Mouse (Mus musculus) MEL (cell line): ENCODE measurements around the gene Fgfbp3. TPM values are rescaled to one million over a fixed set of nuclear protein-coding genes. Genes with fewer than 3 reads are reported as not detected.

Experiments used
- DNase-seq: peaks from one replicate; pipeline ENCODE4 v3.0.0; 2011; ENCODE audit warnings: low read depth, low spot score
- H3K27ac ChIP-seq: 2 replicates; pipeline ENCODE4 v1.5.1; 2012; ENCODE audit warnings: low read depth, mild to moderate bottlenecking, control low read depth, low read length, moderate library complexity; ENCODE audit not compliant: control insufficient read depth
- H3K27me3 ChIP-seq, 2 experiments: fragments of 150-350 bp in 1 of 2; sonication (generic) in 1 of 2; 2 replicates each; pipeline ENCODE4 v1.6.1; 2012; ENCODE audit warnings: low read length in 2 of 2, mild to moderate bottlenecking in 2 of 2, improper control_type of control experiment in 1 of 2, moderate library complexity in 1 of 2; ENCODE audit not compliant: insufficient read depth in 2 of 2, control insufficient read depth in 1 of 2
- H3K36me3 ChIP-seq, 2 experiments: 2 replicates each; pipeline ENCODE4 v1.6.1; 2012 to 2014; ENCODE audit warnings: low read length in 2 of 2, improper control_type of control experiment in 1 of 2, inconsistent platforms in 1 of 2, mild to moderate bottlenecking in 1 of 2; ENCODE audit not compliant: insufficient read depth in 2 of 2, control insufficient read depth in 1 of 2
- H3K4me1 ChIP-seq, 2 experiments: fragments of 150-350 bp in 1 of 2; sonication (generic) in 1 of 2; 2 replicates each; pipeline ENCODE4 v1.6.1; 2012; ENCODE audit warnings: low read length in 2 of 2, improper control_type of control experiment in 1 of 2, mild to moderate bottlenecking in 1 of 2; ENCODE audit not compliant: insufficient read depth in 2 of 2, control insufficient read depth in 1 of 2
- H3K4me3 ChIP-seq, 2 experiments: fragments of 150-350 bp in 1 of 2; sonication (generic) in 1 of 2; 2 replicates each; pipeline ENCODE4 v1.5.1; 2012; ENCODE audit warnings: low read depth in 2 of 2, low read length in 2 of 2, mild to moderate bottlenecking in 2 of 2, moderate library complexity in 2 of 2, control low read depth in 1 of 2, improper control_type of control experiment in 1 of 2; ENCODE audit not compliant: control insufficient read depth in 1 of 2, insufficient read depth in 1 of 2
- H3K79me2 ChIP-seq: 2 replicates; pipeline ENCODE4 v1.6.1; 2012; ENCODE audit warnings: mild to moderate bottlenecking, low read length, moderate library complexity; ENCODE audit not compliant: control insufficient read depth, poor library complexity, insufficient read depth
- H3K9ac ChIP-seq: 2 replicates; pipeline ENCODE4 v1.6.1; 2012; ENCODE audit warnings: low read depth, mild to moderate bottlenecking, control low read depth, low read length, moderate library complexity; ENCODE audit not compliant: control insufficient read depth, poor library complexity, severe bottlenecking
- H3K9me3 ChIP-seq: fragments of 150-350 bp; sonication (generic); replicated peaks from 2 replicates; pipeline ENCODE4 v1.6.1; 2012; ENCODE audit warnings: mild to moderate bottlenecking, low read length, improper control_type of control experiment, moderate library complexity; ENCODE audit not compliant: insufficient read depth
- BHLHE40 ChIP-seq: IDR thresholded peaks from 2 replicates; pipeline ENCODE4 v1.6.1; 2012; ENCODE audit warnings: low read depth, mild to moderate bottlenecking, inconsistent platforms, low read length, improper control_type of control experiment, borderline replicate concordance
- CTCF ChIP-seq, 3 experiments: IDR thresholded peaks in 2 of 3; conservative IDR thresholded peaks in 1 of 3; 2 replicates each; pipeline ENCODE4 v1.5.1; 2011 to 2012; ENCODE audit warnings: low read length in 3 of 3, low read depth in 2 of 3, mild to moderate bottlenecking in 2 of 3, improper control_type of control experiment in 1 of 3, inconsistent platforms in 1 of 3, mixed read lengths in 1 of 3, moderate library complexity in 1 of 3; ENCODE audit not compliant: control insufficient read depth in 1 of 3, insufficient read depth in 1 of 3, poor library complexity in 1 of 3, severe bottlenecking in 1 of 3
- E2F4 ChIP-seq: IDR thresholded peaks from 2 replicates; pipeline ENCODE4 v1.6.1; 2011; ENCODE audit warnings: low read depth, low read length, improper control_type of control experiment, borderline replicate concordance
- ETS1 ChIP-seq: IDR thresholded peaks from 2 replicates; pipeline ENCODE4 v1.6.1; 2012; ENCODE audit warnings: low read depth, mild to moderate bottlenecking, inconsistent platforms, low read length, improper control_type of control experiment, moderate library complexity
- MAFK ChIP-seq: IDR thresholded peaks from 2 replicates; pipeline ENCODE4 v1.6.1; 2011; ENCODE audit warnings: low read depth, mild to moderate bottlenecking, low read length, improper control_type of control experiment, borderline replicate concordance
- MAX ChIP-seq: IDR thresholded peaks from 2 replicates; pipeline ENCODE4 v1.6.1; 2011; ENCODE audit warnings: low read length, improper control_type of control experiment
- MEF2A ChIP-seq: IDR thresholded peaks from 2 replicates; pipeline ENCODE4 v1.6.1; 2014; ENCODE audit warnings: low read depth, mild to moderate bottlenecking, inconsistent platforms, low read length, improper control_type of control experiment; ENCODE audit not compliant: poor library complexity, insufficient replicate concordance, severe bottlenecking; ENCODE audit errors: extremely low read depth
- MYB ChIP-seq: IDR thresholded peaks from 2 replicates; pipeline ENCODE4 v1.6.1; 2011; ENCODE audit warnings: mild to moderate bottlenecking, low read depth, low read length, improper control_type of control experiment
- MYC ChIP-seq: IDR thresholded peaks from 2 replicates; pipeline ENCODE4 v1.6.1; 2011; ENCODE audit warnings: low read depth, mild to moderate bottlenecking, low read length, improper control_type of control experiment, moderate library complexity
- NELFE ChIP-seq: IDR thresholded peaks from 2 replicates; pipeline ENCODE4 v1.6.1; 2011; ENCODE audit warnings: low read depth, low read length, improper control_type of control experiment
- NRF1 ChIP-seq: IDR thresholded peaks from 2 replicates; pipeline ENCODE4 v1.6.1; 2014; ENCODE audit warnings: low read depth, mild to moderate bottlenecking, inconsistent platforms, low read length, improper control_type of control experiment, moderate library complexity; ENCODE audit not compliant: poor library complexity, insufficient read depth, severe bottlenecking
- TAL1 ChIP-seq: IDR thresholded peaks from 2 replicates; pipeline ENCODE4 v1.6.1; 2012; ENCODE audit warnings: mild to moderate bottlenecking, inconsistent platforms, low read length, moderate library complexity, mixed read lengths
- TBP ChIP-seq: IDR thresholded peaks from 2 replicates; pipeline ENCODE4 v1.8.0; 2011; ENCODE audit warnings: low read depth, low read length, improper control_type of control experiment
- TCF12 ChIP-seq: IDR thresholded peaks from 2 replicates; pipeline ENCODE4 v1.6.1; 2014; ENCODE audit warnings: low read depth, mild to moderate bottlenecking, inconsistent platforms, low read length, improper control_type of control experiment, moderate library complexity
- ZKSCAN1 ChIP-seq: IDR thresholded peaks from 2 replicates; pipeline ENCODE4 v1.6.1; 2012; ENCODE audit warnings: low read depth, mild to moderate bottlenecking, inconsistent platforms, low read length, improper control_type of control experiment, moderate library complexity
- ZMIZ1 ChIP-seq: IDR thresholded peaks from 2 replicates; pipeline ENCODE4 v1.6.1; 2012; ENCODE audit warnings: low read depth, mild to moderate bottlenecking, inconsistent platforms, low read length, improper control_type of control experiment, moderate library complexity
- ZNF384 ChIP-seq: IDR thresholded peaks from 2 replicates; pipeline ENCODE4 v1.6.1; 2012; ENCODE audit warnings: low read depth, mild to moderate bottlenecking, inconsistent platforms, low read length, improper control_type of control experiment
- polyA plus RNA-seq, 2 experiments: library from polyadenylated mRNA; stranded (reverse) in 1 of 2; unstranded in 1 of 2; fragments of >175 nt in 1 of 2; fragments of >200 nt in 1 of 2; gene quantifications; 2 replicates each; pipeline versions ENCODE4 v1.2.1 to v1.2.4; 2012; ENCODE audit warnings: low replicate concordance in 2 of 2, low read depth in 1 of 2; ENCODE audit not compliant: insufficient read length in 2 of 2, insufficient read depth in 1 of 2, missing spikeins in 1 of 2
- total RNA-seq: library from RNA; depleted of rRNA; stranded (reverse); fragments of 300-350 nt; gene quantifications from 2 replicates; pipeline ENCODE4 v1.2.3, GENCODE M21; 2012

Fgfbp3 gene
- total and polyA plus RNA-seq, 3 experiments, result 2.6 to 10.0 TPM; not detected in 1

- no peak overlapping the region for H3K9ac ChIP-seq
- DNase-seq, result no peak
- H3K36me3 ChIP-seq, result peaks cover 0 to 3% of the 10 kb centered on the region in 2 experiments; a peak in 2 of 4 replicates
- H3K27me3 ChIP-seq, result no peaks in the 10 kb centered on the region; a peak in 1 of 4 replicates
- peaks cover 0 to 3% of the 10 kb centered on the region in 2 experiments; a peak in 1 of 4 replicates for H3K4me1 ChIP-seq
- H3K9me3 ChIP-seq, result no peaks in the 10 kb centered on the region
- no peak for TF ChIP-seq ZNF384
- no peak for TF ChIP-seq TAL1
- H3K79me2 ChIP-seq, result peaks cover 9% of the 10 kb centered on the region
- no peak overlapping the region for H3K27ac ChIP-seq
- no peak overlapping the region for H3K4me3 ChIP-seq
Measured at GRCm38 (mm10) chr19:36916206-36916605, 3.2 kb downstream of the Fgfbp3 start.

DNA sequence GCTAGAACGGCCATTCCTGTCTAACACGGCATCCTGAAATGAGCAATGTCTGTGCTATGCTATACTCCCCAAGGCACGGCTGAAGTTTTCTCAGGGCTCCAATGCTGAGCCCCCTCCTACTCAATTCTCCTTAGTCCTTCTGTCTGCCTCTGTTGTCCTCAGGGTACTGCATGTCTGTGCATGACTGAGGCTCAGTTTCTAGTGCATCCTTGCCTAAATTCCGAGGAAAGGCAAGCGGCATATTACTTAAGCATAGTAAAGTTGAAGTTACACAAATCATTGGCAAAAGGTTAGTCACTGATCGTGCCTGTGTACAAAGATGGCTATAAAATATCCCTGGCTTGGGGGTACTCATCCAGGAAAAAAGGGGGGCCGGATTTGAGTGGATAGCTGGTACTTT lies 6.4 kb downstream of the Fgfbp3 start:
- Histone ChIP-seq H3K4me3 (no peak overlapping the region), H3K9ac (no peak overlapping the region), H3K4me1 (peaks cover 0 to 3% of the 10 kb centered on the region in 2 experiments; a peak in 2 of 4 replicates), H3K36me3 (peaks cover 0 to 3% of the 10 kb centered on the region in 2 experiments; a peak in 1 of 4 replicates)
- DNase-seq, result no peak
- TF ChIP-seq NELFE, result no peak
- TF ChIP-seq ZMIZ1, result no peak
- TF ChIP-seq TCF12, result no peak
- TF ChIP-seq MAFK, result no peak
- TF ChIP-seq BHLHE40, result no peak
- TF ChIP-seq, all 39 proteins: peak for 0
- Histone ChIP-seq H3K27me3 (no peaks in the 10 kb centered on the region; a peak in 1 of 4 replicates), H3K79me2 (no peaks in the 10 kb centered on the region), H3K9me3 (no peaks in the 10 kb centered on the region), H3K27ac (no peak overlapping the region)

DNA sequence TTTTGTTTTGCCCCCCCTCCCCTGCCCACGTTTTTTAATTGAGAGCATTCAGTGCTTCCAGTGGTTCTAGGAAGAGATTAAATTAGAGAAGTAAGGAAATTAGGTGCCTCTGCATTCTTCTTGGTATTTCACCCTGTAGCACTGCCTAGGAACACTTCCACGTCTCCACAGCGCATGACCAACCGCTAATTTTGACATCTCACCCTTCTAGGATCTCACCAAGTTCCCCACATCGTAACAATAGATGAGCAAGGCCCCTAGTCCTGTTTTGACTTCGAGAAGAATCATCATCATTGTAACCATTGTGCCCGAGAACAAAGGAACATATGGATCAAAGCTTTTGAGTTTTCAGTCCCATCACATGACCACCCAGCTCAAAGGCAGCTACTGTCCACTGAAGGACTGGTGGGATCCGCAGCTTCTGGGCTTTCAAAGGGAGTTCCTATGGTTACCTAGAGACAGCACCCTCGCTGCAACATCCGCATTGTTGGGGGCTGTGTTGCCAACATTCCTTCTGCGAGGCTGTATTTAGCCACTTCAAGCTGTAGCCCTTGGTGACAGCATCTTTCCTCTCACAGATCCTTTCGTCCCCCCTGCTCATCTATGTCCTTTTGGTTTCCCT lies 8.9 kb downstream of the Fgfbp3 start:
- H3K79me2 ChIP-seq, result no peaks in the 10 kb centered on the region
- no peaks in the 10 kb centered on the region; a peak in 1 of 4 replicates for H3K4me1 ChIP-seq
- no peak overlapping the region for H3K27ac ChIP-seq
- TF ChIP-seq E2F4 (no peak), ZKSCAN1 (no peak), ETS1 (no peak), TBP (no peak), MAX (no peak), CTCF (IDR thresholded peaks at IDR 0.05 in 2 of 3, conservative IDR thresholded peaks at IDR 0.05 in 1 of 3; ENCODE audit: control insufficient read depth in 1 of 3, insufficient read depth in 1 of 3, low read depth in 2 of 3, low read length in 3 of 3, poor library complexity in 1 of 3, severe bottlenecking in 1 of 3) (no peak), MEF2A (no peak), ZMIZ1 (no peak), NRF1 (no peak), MYC (no peak), ZNF384 (no peak), MYB (no peak)
- DNase-seq, result no peak
- no peak overlapping the region for H3K9ac ChIP-seq
- no peaks in the 10 kb centered on the region for H3K9me3 ChIP-seq
- H3K36me3 ChIP-seq, result no peaks in the 10 kb centered on the region
- H3K27me3 ChIP-seq, result no peaks in the 10 kb centered on the region; a peak in 1 of 4 replicates
- no peak overlapping the region for H3K4me3 ChIP-seq
